Mouse (Mus musculus) hindbrain, embryonic 12.5 days (tissue): Measurements from ENCODE around the gene Rgs7. TPM values are rescaled to one million over a fixed set of nuclear protein-coding genes. Genes with fewer than 3 reads are reported as not detected.

Experiments used
- ATAC-seq: fragments of 200-750 bp; cut with Nextera tagmentation; 2 replicates; pipeline ENCODE4 v1.8.0; 2017; ENCODE audit warnings: moderate TSS enrichment; ENCODE audit not compliant: low FRiP score
- H3K27ac ChIP-seq: fragments of 300-500 bp; sonication (generic); 2 replicates; pipeline ENCODE4 v1.5.1; 2016; ENCODE audit warnings: mild to moderate bottlenecking
- H3K27me3 ChIP-seq: fragments of 300-500 bp; sonication (generic); 2 replicates; pipeline ENCODE4 v1.6.1; 2016; ENCODE audit warnings: mild to moderate bottlenecking
- H3K36me3 ChIP-seq: fragments of 300-500 bp; sonication (generic); 2 replicates; pipeline ENCODE4 v1.6.1; 2016; ENCODE audit warnings: mild to moderate bottlenecking
- H3K4me1 ChIP-seq: fragments of 300-500 bp; sonication (generic); 2 replicates; pipeline ENCODE4 v1.6.1; 2016
- H3K4me2 ChIP-seq: fragments of 300-500 bp; sonication (generic); replicated peaks from 2 replicates; pipeline ENCODE4 v1.6.1; 2016; ENCODE audit warnings: mild to moderate bottlenecking
- H3K4me3 ChIP-seq: fragments of 300-500 bp; sonication (generic); 2 replicates; pipeline ENCODE4 v1.5.1; 2016; ENCODE audit warnings: mild to moderate bottlenecking
- H3K9ac ChIP-seq: fragments of 300-500 bp; sonication (generic); 2 replicates; pipeline ENCODE4 v1.6.1; 2016; ENCODE audit warnings: mild to moderate bottlenecking, moderate library complexity
- H3K9me3 ChIP-seq: fragments of 300-500 bp; sonication (generic); replicated peaks from 2 replicates; pipeline ENCODE4 v1.6.1; 2016; ENCODE audit warnings: mild to moderate bottlenecking
- WGBS: fragments of 180-500 bp; shearing (Covaris S2); methylation state at CpG from one replicate; pipeline ENCODE4 v1.1.7; 2016; 5-methylcytosine and 5-hydroxymethylcytosine counted together
- polyA plus RNA-seq: library from polyadenylated mRNA; unstranded; fragments of >200 nt; fragmentation: Nextera tagmentation; extraction: Ambion mirVana; gene quantifications from 2 replicates; pipeline ENCODE4 v1.2.1, GENCODE M21; 2016

The Rgs7 gene
- polyA plus RNA-seq, 1 experiment from 2014 or later: 10.6 TPM

DNA sequence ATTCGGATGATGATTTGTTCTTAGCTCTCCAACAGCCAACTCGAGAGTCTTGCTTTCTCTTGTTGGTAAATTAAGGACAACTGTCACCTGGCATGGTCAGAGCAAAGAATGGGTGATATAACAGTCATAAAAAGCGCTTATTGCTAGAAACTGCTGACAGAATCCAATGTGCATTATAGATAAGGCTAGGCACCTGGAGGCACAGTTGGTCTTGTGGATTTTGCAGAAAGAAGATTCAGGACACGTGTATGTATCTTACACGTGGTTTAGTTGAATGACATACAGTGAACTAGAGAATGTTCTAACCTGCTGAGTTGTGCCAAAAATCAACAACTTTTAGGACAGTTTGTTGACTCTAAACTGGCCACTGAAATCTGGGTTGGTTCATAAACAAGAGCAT, 386.9 kb downstream of the Rgs7 start:
- H3K4me2 ChIP-seq: no peak overlapping the region
- no peak overlapping the region for H3K4me3 ChIP-seq
- no peaks in the 10 kb centered on the region for H3K9me3 ChIP-seq
- no peak overlapping the region for H3K9ac ChIP-seq
- no peak for ATAC-seq
- no peak overlapping the region for H3K27ac ChIP-seq
- 85% methylated on average over 5 of the region's 5 CpGs for WGBS
- H3K27me3 ChIP-seq: no peaks in the 10 kb centered on the region
- H3K36me3 ChIP-seq: no peaks in the 10 kb centered on the region
- no peaks in the 10 kb centered on the region for H3K4me1 ChIP-seq

DNA sequence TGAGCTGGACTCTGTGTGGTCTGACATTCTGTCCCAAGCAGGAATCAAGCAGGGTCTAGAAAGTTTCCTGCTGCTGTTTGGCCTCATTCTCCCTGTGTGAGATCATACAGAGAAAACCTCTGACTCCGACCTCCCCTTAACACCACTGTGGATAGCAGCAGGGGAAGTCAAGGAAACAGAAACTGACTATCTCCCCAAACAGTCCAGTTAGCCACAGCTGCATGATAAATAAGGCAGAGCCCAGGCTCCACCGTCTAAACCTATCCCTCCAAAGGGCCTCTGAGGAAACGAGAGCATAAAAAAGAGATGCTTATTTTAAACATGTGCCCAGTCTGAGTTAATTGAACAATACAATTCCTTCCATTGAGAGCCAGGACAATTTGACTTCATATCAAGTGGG, 395.3 kb downstream of the Rgs7 start:
- no peaks in the 10 kb centered on the region for H3K4me1 ChIP-seq
- no peaks in the 10 kb centered on the region for H3K9me3 ChIP-seq
- ATAC-seq: no peak
- no peak overlapping the region for H3K27ac ChIP-seq
- no peak overlapping the region for H3K4me3 ChIP-seq
- no peak overlapping the region for H3K4me2 ChIP-seq
- H3K36me3 ChIP-seq: no peaks in the 10 kb centered on the region
- H3K9ac ChIP-seq: no peak overlapping the region
- H3K27me3 ChIP-seq: no peaks in the 10 kb centered on the region
- 49% methylated on average over 3 of the region's 3 CpGs for WGBS

DNA sequence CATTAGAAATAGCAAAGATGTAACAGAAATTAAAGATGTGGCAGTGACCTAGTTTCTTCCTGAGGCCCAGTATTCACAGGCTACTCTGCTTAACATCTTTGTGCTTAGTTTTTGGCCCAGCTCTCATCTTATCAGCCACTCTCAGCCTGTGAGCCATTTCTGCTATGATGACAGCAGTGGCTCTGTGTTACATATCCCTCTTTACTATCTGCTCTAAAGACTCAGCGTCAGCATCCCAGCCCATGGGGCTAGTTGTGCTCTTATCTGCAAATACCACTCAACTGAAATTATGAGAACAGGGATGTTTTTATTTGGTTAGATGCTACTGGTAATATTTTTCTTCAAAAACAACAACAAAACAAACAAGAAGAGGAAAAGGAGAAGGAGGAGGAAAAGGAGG, 410.2 kb downstream of the Rgs7 start:
- no peaks in the 10 kb centered on the region for H3K36me3 ChIP-seq
- ATAC-seq: no peak
- H3K27ac ChIP-seq: no peak overlapping the region
- no peaks in the 10 kb centered on the region for H3K4me1 ChIP-seq
- WGBS: 88% methylated on average over 1 of the region's 1 CpGs
- no peak overlapping the region for H3K9ac ChIP-seq
- no peak overlapping the region for H3K4me2 ChIP-seq
- H3K27me3 ChIP-seq: no peaks in the 10 kb centered on the region
- no peak overlapping the region for H3K4me3 ChIP-seq
- no peaks in the 10 kb centered on the region for H3K9me3 ChIP-seq

DNA sequence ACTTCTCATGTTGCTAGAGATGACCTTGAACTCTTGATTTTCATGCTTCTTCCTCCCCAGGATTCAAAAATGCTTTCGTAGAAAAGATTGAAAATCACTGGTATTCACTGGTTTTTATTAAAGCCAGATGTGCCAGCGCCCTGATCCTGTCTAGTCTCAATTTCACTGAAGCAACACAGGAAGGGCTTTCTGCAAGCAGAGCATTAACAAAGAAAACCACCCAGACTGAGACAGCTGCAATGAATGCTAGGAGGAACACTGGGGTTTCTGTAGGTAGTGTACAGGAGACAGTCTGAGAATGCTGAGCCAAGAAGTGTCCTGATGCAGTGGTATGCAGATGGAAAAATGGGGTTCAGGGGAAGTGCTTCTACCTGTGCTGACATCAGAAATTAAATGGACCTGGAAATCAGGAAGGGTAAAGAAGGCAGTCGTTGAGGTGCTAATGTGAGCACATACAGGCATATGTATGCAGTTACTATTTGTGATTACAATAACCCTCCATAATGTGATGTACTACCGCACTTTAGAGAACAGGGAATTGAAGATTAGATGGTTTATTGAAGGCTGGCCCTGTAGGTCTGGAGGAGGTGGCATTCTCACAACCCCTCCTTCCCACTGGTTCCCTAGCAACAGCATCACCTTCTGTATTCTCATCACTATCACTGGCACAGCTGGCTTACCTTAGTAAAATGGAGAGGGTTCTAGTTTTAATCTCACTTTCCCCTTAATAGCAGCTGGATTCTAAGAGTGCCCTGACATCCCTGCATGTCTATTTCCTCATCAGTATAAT, 412.3 kb downstream of the Rgs7 start:
- Histone ChIP-seq H3K4me3 (no peak overlapping the region), H3K27ac (no peak overlapping the region), H3K9me3 (no peaks in the 10 kb centered on the region), H3K4me2 (no peak overlapping the region), H3K36me3 (no peaks in the 10 kb centered on the region), H3K4me1 (no peaks in the 10 kb centered on the region), H3K9ac (no peak overlapping the region), H3K27me3 (no peaks in the 10 kb centered on the region)
- no peak for ATAC-seq
- 69% methylated on average over 4 of the region's 4 CpGs for WGBS

DNA sequence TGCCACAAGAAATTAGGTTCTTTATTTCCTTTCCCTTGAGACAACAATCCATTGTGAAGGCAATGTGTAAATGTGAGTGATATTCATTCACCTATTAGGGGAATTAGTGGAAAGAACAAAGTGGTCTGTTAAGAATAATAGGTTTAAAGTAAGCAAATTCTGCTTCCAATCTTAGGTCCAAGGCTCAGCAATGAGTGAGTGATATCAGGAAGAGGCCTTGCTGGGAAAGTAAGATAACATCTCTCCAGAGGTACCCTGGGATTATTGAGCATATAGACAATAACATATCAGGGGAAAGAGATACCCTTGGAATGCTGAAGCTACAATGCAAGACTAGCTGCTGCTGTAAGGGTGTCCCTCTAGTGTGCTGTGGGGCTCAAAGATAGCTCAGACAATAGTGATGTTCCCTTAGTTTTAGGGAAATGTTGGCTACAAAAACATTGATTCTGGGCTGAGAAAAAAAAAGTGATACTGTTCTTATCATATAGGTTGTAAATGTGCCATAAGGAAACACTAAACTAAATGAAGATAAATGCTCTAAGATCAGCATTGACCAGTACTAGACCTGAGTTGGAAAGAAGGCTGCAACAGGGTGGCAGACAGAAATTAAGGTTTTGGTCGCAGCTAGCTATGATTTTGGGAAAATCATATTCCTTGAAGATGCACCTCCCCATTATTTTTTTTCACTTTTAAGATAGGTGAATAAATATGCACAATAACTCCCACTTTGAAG, 418.6 kb downstream of the Rgs7 start:
- Histone ChIP-seq H3K4me1 (no peaks in the 10 kb centered on the region), H3K36me3 (no peaks in the 10 kb centered on the region), H3K27ac (no peak overlapping the region), H3K9ac (no peak overlapping the region), H3K9me3 (no peaks in the 10 kb centered on the region), H3K4me2 (no peak overlapping the region), H3K4me3 (no peak overlapping the region), H3K27me3 (no peaks in the 10 kb centered on the region)
- WGBS: 79% methylated on average over 1 of the region's 1 CpGs
- ATAC-seq: no peak

DNA sequence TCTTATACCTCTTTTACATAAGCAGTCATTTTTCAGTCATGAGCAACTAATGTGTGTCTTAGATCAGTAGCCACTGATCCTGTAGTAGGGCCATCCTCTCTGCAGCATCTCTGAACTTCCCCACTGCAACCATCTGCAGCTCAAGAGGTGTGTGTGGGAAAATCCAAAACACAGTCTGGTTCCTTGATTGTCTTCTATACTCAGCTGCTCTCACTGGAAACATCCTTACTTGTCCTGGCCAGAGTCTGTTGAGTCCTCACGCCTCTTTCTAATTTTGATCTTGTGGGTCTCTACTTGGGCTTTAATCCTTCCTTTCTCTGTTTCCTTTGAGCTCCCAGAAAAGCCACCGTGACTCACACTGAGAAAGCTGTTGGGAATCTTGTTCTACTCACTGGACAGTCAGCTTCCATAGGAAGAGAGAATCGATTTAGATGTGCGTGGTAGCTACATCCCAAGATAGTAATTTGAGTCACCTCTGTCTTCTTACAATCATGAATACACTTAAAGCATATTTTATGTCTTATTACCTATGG, 422.5 kb downstream of the Rgs7 start:
- H3K36me3 ChIP-seq: no peaks in the 10 kb centered on the region
- ATAC-seq: no peak
- no peaks in the 10 kb centered on the region for H3K4me1 ChIP-seq
- H3K4me3 ChIP-seq: no peak overlapping the region
- no peaks in the 10 kb centered on the region for H3K9me3 ChIP-seq
- 85% methylated on average over 4 of the region's 4 CpGs for WGBS
- no peaks in the 10 kb centered on the region for H3K27me3 ChIP-seq
- H3K9ac ChIP-seq: no peak overlapping the region
- no peak overlapping the region for H3K4me2 ChIP-seq
- H3K27ac ChIP-seq: no peak overlapping the region

DNA sequence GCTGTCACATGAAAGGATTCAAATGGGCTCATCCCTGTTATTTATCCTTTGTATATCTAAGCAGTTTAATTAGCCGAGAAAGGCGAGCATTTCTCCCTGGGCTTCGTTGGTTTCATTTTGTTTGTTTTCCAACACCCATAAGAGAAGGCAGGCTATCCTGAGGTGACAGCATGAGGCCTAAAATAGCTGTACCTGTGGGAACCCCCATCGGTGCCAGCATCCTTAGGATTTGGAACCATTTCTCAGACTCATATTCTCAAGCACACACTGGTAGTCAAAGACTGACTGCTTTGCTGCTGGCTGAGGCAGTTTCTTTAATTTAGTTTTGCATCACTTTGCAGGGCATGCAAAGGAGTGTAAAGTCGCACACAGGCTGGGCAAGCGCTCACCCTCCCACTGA, 443.2 kb downstream of the Rgs7 start:
- WGBS: 89% methylated on average over 6 of the region's 6 CpGs
- Histone ChIP-seq H3K4me2 (no peak overlapping the region), H3K36me3 (no peaks in the 10 kb centered on the region), H3K9ac (no peak overlapping the region), H3K4me1 (no peaks in the 10 kb centered on the region), H3K9me3 (no peaks in the 10 kb centered on the region), H3K27ac (no peak overlapping the region), H3K4me3 (no peak overlapping the region), H3K27me3 (no peaks in the 10 kb centered on the region)
- no peak for ATAC-seq

DNA sequence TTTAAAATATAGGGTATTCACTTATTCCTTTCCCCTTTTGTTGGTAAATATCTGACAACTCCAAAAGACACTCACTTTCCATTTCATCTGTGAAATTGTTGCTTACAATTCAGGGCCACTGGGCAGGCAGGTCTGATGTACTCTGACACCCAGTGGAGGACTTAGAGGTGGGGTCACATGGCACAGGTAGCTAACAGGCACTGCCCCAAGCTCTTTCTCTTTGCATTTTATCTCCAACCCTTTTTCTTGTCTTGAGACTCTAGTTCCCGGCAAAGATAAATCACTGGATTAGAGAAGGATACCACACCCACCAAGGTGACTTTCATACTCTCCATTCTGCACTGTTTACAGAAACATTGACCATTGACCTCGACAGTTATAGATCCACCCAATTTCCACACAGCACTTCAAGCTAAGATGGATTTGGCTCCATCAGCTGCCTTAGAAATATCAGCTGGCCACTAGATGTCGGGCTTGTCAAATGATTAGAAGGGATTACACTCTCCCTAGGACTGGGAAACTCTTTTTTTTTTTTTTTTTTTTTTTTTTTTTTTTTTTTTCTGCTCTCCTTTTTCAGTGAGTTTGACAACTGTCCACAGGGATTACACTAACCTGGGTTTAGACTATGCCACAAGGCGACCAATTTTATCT, 451.0 kb downstream of the Rgs7 start:
- Histone ChIP-seq H3K4me3 (no peak overlapping the region), H3K9me3 (no peaks in the 10 kb centered on the region), H3K4me1 (peaks cover 3% of the 10 kb centered on the region; the same call in 1 of the 2 replicates), H3K36me3 (no peaks in the 10 kb centered on the region), H3K4me2 (no peak overlapping the region), H3K27ac (no peak overlapping the region), H3K27me3 (no peaks in the 10 kb centered on the region), H3K9ac (no peak overlapping the region)
- WGBS: 73% methylated on average over 4 of the region's 4 CpGs
- peak; percentile 64 for ATAC-seq

DNA sequence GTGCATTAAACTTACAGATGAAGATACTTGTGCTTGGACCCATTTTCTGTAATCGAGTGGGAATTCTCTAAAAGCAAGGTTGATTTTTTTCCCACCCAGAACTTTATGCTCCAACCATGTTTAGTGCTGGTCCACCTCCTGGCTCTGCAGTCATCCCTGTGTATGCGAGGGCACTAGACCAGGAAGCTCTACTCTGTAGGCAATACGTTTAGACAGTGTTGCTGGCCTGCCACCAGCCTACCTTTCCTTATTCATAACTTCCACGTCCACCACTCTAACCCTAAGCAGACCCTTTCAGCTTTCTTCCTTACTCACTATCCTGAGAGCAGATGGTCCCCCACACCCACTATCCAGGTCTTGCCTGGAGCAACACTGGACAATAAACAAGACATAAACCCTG, 452.3 kb downstream of the Rgs7 start:
- no peak overlapping the region for H3K4me3 ChIP-seq
- H3K27me3 ChIP-seq: no peaks in the 10 kb centered on the region
- H3K9ac ChIP-seq: no peak overlapping the region
- 0 out of 2 replicates have a peak overlapping the region, but pooled peaks have one; percentile 30 for H3K27ac ChIP-seq
- H3K9me3 ChIP-seq: no peaks in the 10 kb centered on the region
- peak; percentile 35; the same call in 1 of the 2 replicates for ATAC-seq
- peaks cover 3% of the 10 kb centered on the region; the same call in 1 of the 2 replicates for H3K4me1 ChIP-seq
- 91% methylated on average over 4 of the region's 4 CpGs for WGBS
- no peak overlapping the region for H3K4me2 ChIP-seq
- H3K36me3 ChIP-seq: no peaks in the 10 kb centered on the region

DNA sequence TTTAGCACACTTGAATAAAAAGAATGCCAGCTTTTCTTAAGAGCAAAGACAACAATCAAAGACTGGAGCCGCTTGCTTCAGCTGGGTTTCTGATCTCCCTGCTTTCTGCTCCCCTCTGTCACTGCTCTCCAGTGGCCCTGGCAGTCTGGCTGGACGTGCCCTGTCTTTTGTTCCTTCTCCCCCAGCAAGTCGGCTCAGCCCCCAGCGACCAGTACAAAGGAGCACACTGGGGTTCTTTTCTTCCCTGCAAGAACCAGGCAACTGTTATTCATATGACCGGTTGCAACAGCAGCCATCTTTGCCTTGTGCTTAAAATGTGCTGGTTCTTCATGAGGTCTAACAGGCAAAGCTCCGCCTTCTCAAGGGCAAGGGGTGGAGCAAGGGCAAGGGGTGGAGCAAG, 452.7 kb downstream of the Rgs7 start:
- Histone ChIP-seq H3K4me3 (no peak overlapping the region), H3K4me1 (peaks cover 3% of the 10 kb centered on the region; the same call in 1 of the 2 replicates), H3K4me2 (no peak overlapping the region), H3K36me3 (no peaks in the 10 kb centered on the region), H3K27ac (peak overlapping the region; percentile 30; the same call in 1 of the 2 replicates), H3K9ac (no peak overlapping the region), H3K27me3 (no peaks in the 10 kb centered on the region), H3K9me3 (no peaks in the 10 kb centered on the region)
- ATAC-seq: peak; percentile 60; the same call in 1 of the 2 replicates
- WGBS: 19% methylated on average over 6 of the region's 6 CpGs

DNA sequence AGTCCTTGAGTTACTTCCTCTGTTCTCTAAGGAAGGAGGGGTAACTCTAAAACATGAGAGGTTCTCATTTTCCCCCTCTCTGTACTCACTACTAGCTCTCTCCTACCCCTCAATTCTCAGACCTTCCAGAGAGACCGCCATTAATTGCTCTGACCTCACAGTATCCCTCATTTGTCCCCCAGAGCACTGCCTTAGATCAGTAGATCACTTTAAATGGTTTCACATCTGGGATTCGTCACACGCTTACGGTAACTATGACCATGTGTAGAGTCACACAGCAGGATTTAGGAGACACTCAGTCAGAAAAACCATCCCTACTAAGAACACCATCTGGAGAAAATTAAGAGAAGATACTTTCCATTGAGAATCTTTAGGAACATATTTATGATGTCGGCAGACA, 456.8 kb downstream of the Rgs7 start:
- Histone ChIP-seq H3K4me3 (no peak overlapping the region), H3K36me3 (no peaks in the 10 kb centered on the region), H3K27me3 (no peaks in the 10 kb centered on the region), H3K9me3 (no peaks in the 10 kb centered on the region), H3K4me1 (peaks cover 6% of the 10 kb centered on the region; the same call in 1 of the 2 replicates), H3K27ac (no peak overlapping the region), H3K4me2 (no peak overlapping the region), H3K9ac (no peak overlapping the region)
- WGBS: 70% methylated on average over 5 of the region's 5 CpGs
- ATAC-seq: no peak

DNA sequence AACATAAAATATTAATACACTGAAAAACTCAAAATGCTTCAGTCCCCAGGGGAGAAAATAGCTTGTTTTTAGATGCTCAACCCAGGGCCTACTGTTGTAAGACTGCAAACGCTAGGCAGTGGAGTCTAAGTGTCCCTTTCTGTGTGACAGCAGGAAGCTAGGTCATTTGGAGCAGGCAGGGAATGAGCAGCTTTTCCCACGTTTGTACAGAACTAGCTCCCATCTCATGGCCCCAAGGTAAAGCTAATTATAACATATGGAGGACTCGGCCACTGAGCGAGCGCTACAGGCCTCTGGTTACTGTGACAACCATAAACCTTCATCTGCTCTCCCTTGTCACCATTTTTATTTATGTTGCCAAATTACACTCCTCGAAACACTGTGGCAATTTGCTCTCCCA, 460.3 kb downstream of the Rgs7 start:
- Histone ChIP-seq H3K36me3 (no peaks in the 10 kb centered on the region), H3K27ac (no peak overlapping the region), H3K27me3 (no peaks in the 10 kb centered on the region), H3K4me1 (peaks cover 21% of the 10 kb centered on the region), H3K9me3 (no peaks in the 10 kb centered on the region), H3K9ac (no peak overlapping the region), H3K4me3 (no peak overlapping the region), H3K4me2 (no peak overlapping the region)
- no peak for ATAC-seq
- WGBS: 40% methylated on average over 6 of the region's 6 CpGs
